Mouse (Mus musculus) intestine, postnatal 0 days (tissue): Measurements from ENCODE around the gene Hgfac. TPM values are rescaled to one million over a fixed set of nuclear protein-coding genes. Genes with fewer than 3 reads are reported as not detected.
A peak's percentile ranks its signal among the peaks of the same experiment; 100 is the strongest.

Experiments
- ATAC-seq: fragments of 200-750 bp; cut with Nextera tagmentation; 2 replicates; pipeline ENCODE4 v1.8.0; 2017; ENCODE audit warnings: mild to moderate bottlenecking, moderate TSS enrichment, moderate library complexity
- H3K27ac ChIP-seq: fragments of 300-500 bp; sonication (generic); 2 replicates; pipeline ENCODE4 v1.5.1; 2014; ENCODE audit warnings: mild to moderate bottlenecking, low read depth, low read length, moderate library complexity
- H3K27me3 ChIP-seq: fragments of 300-500 bp; sonication (generic); replicated peaks from 2 replicates; pipeline ENCODE4 v1.6.1; 2014; ENCODE audit warnings: low read length, mixed read lengths; ENCODE audit not compliant: control insufficient read depth, insufficient read depth
- H3K36me3 ChIP-seq: fragments of 300-500 bp; sonication (generic); 2 replicates; pipeline ENCODE4 v1.6.1; 2014; ENCODE audit warnings: mild to moderate bottlenecking, moderate library complexity; ENCODE audit not compliant: control insufficient read depth, insufficient read depth
- H3K4me1 ChIP-seq: fragments of 300-500 bp; sonication (generic); replicated peaks from 2 replicates; pipeline ENCODE4 v1.6.1; 2014; ENCODE audit warnings: antibody characterized with exemption, low read length, mixed read lengths; ENCODE audit not compliant: control insufficient read depth, insufficient read depth
- H3K4me2 ChIP-seq: fragments of 300-500 bp; sonication (generic); replicated peaks from 2 replicates; pipeline ENCODE4 v1.6.1; 2014; ENCODE audit warnings: low read depth, mild to moderate bottlenecking, moderate library complexity
- H3K4me3 ChIP-seq: fragments of 300-500 bp; sonication (generic); 2 replicates; pipeline ENCODE4 v1.5.1; 2014; ENCODE audit warnings: low read depth, low read length
- H3K9ac ChIP-seq: fragments of 300-500 bp; sonication (generic); 2 replicates; pipeline ENCODE4 v1.6.1; 2014; ENCODE audit warnings: mild to moderate bottlenecking, low read depth, low read length
- H3K9me3 ChIP-seq: fragments of 300-500 bp; sonication (generic); 2 replicates; pipeline ENCODE4 v1.6.1; 2016; ENCODE audit warnings: mixed run types; ENCODE audit not compliant: control insufficient read depth
- CTCF ChIP-seq: sonication (generic); IDR thresholded peaks from 2 replicates; pipeline ENCODE4 v1.5.1; 2016; ENCODE audit warnings: low read depth, mild to moderate bottlenecking, control low read depth, antibody characterized with exemption, moderate library complexity
- whole genome bisulfite sequencing: fragments of 180-500 bp; shearing (Covaris S2); extraction: QIAGEN DNeasy Blood & Tissue Kit; methylation state at CpG from one replicate; pipeline ENCODE4 v1.1.7; 2014; 5-methylcytosine and 5-hydroxymethylcytosine counted together
- polyA plus RNA-seq: library from polyadenylated mRNA; unstranded; fragments of >200 nt; fragmentation: Nextera tagmentation; extraction: Ambion mirVana; gene quantifications from 2 replicates; pipeline ENCODE4 v1.2.1, GENCODE M21; 2015

Gene Hgfac
- polyA plus RNA-seq, 1 experiment from 2014 or later = 10.5 TPM

GRCm38 (mm10) chr5:35019673-35020300 is 21.5 kb upstream of the Hgfac start:
- ATAC-seq = no peak
- H3K36me3 ChIP-seq = no peaks in the 10 kb centered on the region

GRCm38 (mm10) chr5:35020410-35021241 is 20.7 kb upstream of the Hgfac start:
- TF ChIP-seq CTCF = no peak

More at GRCm38 (mm10) chr5:35019673-35020300, 21.5 kb upstream of the Hgfac start:
- Histone ChIP-seq H3K27me3 (no peaks in the 10 kb centered on the region), H3K4me2 (no peak overlapping the region), H3K9me3 (no peaks in the 10 kb centered on the region), H3K9ac (no peak overlapping the region), H3K27ac (no peak overlapping the region), H3K4me1 (no peaks in the 10 kb centered on the region), H3K4me3 (no peak overlapping the region)
- no peak for TF ChIP-seq CTCF
- 61% methylated on average over 9 of the region's 9 CpGs for WGBS

GRCm38 (mm10) chr5:35024975-35025374 is 16.3 kb upstream of the Hgfac start:
- Histone ChIP-seq H3K36me3 (peaks cover 19% of the 10 kb centered on the region), H3K27me3 (no peaks in the 10 kb centered on the region), H3K4me3 (no peak overlapping the region), H3K27ac (no peak overlapping the region), H3K4me2 (no peak overlapping the region), H3K9me3 (no peaks in the 10 kb centered on the region), H3K9ac (no peak overlapping the region), H3K4me1 (no peaks in the 10 kb centered on the region)
- WGBS = 20% methylated on average over 2 of the region's 2 CpGs
- ATAC-seq = peak; percentile 40; the same call in 1 of the 2 replicates
- TF ChIP-seq CTCF = peak; percentile 85

More at GRCm38 (mm10) chr5:35020410-35021241, 20.7 kb upstream of the Hgfac start:
- Histone ChIP-seq H3K9ac (no peak overlapping the region), H3K4me1 (no peaks in the 10 kb centered on the region), H3K27ac (no peak overlapping the region), H3K27me3 (no peaks in the 10 kb centered on the region), H3K4me2 (no peak overlapping the region), H3K36me3 (no peaks in the 10 kb centered on the region), H3K9me3 (no peaks in the 10 kb centered on the region), H3K4me3 (no peak overlapping the region)
- WGBS = 66% methylated on average over 9 of the region's 9 CpGs
- ATAC-seq = no peak

GRCm38 (mm10) chr5:35029303-35029702 is 12.0 kb upstream of the Hgfac start:
- Histone ChIP-seq H3K27me3 (no peaks in the 10 kb centered on the region), H3K4me2 (no peak overlapping the region), H3K4me1 (no peaks in the 10 kb centered on the region), H3K27ac (no peak overlapping the region), H3K4me3 (no peak overlapping the region), H3K9ac (no peak overlapping the region), H3K9me3 (no peaks in the 10 kb centered on the region), H3K36me3 (peaks cover 24% of the 10 kb centered on the region)
- no peak for ATAC-seq
- TF ChIP-seq CTCF = no peak
- 90% methylated on average over 1 of the region's 1 CpGs for WGBS

- 91% methylated on average over 5 of the region's 5 CpGs for WGBS
- H3K9ac ChIP-seq = no peak overlapping the region
- TF ChIP-seq CTCF = no peak
- H3K9me3 ChIP-seq = no peaks in the 10 kb centered on the region
- H3K4me3 ChIP-seq = no peak overlapping the region
- no peak overlapping the region for H3K4me2 ChIP-seq
- peaks cover 24% of the 10 kb centered on the region for H3K36me3 ChIP-seq
- ATAC-seq = no peak
- no peaks in the 10 kb centered on the region for H3K4me1 ChIP-seq
- no peaks in the 10 kb centered on the region for H3K27me3 ChIP-seq
- no peak overlapping the region for H3K27ac ChIP-seq
Measured at GRCm38 (mm10) chr5:35029755-35030154, 11.6 kb upstream of the Hgfac start.

- Histone ChIP-seq H3K27ac (no peak overlapping the region), H3K4me2 (no peak overlapping the region), H3K36me3 (peaks cover 13% of the 10 kb centered on the region; the same call in 1 of the 2 replicates), H3K9me3 (no peaks in the 10 kb centered on the region), H3K27me3 (no peaks in the 10 kb centered on the region), H3K4me3 (no peak overlapping the region), H3K4me1 (no peaks in the 10 kb centered on the region), H3K9ac (no peak overlapping the region)
- ATAC-seq = 0 out of 2 replicates have a peak, but pooled peaks have one; percentile 34
- TF ChIP-seq CTCF = peak; percentile 63
- 77% methylated on average over 5 of the region's 5 CpGs for WGBS
Measured at GRCm38 (mm10) chr5:35033068-35033467, 8.2 kb upstream of the Hgfac start.
